Mouse (Mus musculus) skeletal muscle tissue, adult 2 months (tissue): ENCODE measurements around the gene Orm1.

ENCODE experiments used
- DNase-seq: peaks from one replicate; pipeline ENCODE4 v3.0.0-alpha.2; 2012; ENCODE audit warnings: low read depth, low spot score

Orm1 gene

GRCm38 (mm10) chr4:63355877-63356665 lies 11.7 kb downstream of the Orm1 start, which contains the start of gene Orm3:
Orm3 (plus strand) TSS chr4:63356162.
- no peak for DNase-seq

GRCm38 (mm10) chr4:63356981-63357570 lies 12.7 kb downstream of the Orm1 start:
- DNase-seq, result no peak

GRCm38 (mm10) chr4:63359861-63360260 lies 15.5 kb downstream of the Orm1 start:
- DNase-seq, result no peak

GRCm38 (mm10) chr4:63362150-63362549 lies 17.8 kb downstream of the Orm1 start, which contains the start of gene Orm2:
Orm2 (plus strand) TSS chr4:63362449.
- peak; percentile 27 for DNase-seq

- DNase-seq, result peak; percentile 68
Observed at GRCm38 (mm10) chr4:63368577-63368976, 24.2 kb downstream of the Orm1 start.

GRCm38 (mm10) chr4:63370897-63371296 lies 26.5 kb downstream of the Orm1 start:
- DNase-seq, result no peak

GRCm38 (mm10) chr4:63371890-63372289 lies 27.5 kb downstream of the Orm1 start:
- no peak for DNase-seq

GRCm38 (mm10) chr4:63373404-63373803 lies 29.0 kb downstream of the Orm1 start:
- DNase-seq, result no peak

GRCm38 (mm10) chr4:63374331-63374730 lies 30.0 kb downstream of the Orm1 start:
- DNase-seq, result no peak

GRCm38 (mm10) chr4:63375367-63375766 lies 31.0 kb downstream of the Orm1 start:
- peak; percentile 55 for DNase-seq

- no peak for DNase-seq
Observed at GRCm38 (mm10) chr4:63377483-63377882, 33.1 kb downstream of the Orm1 start.

- no peak for DNase-seq
Observed at GRCm38 (mm10) chr4:63382676-63383369, 38.5 kb downstream of the Orm1 start.

GRCm38 (mm10) chr4:63383474-63383873 lies 39.1 kb downstream of the Orm1 start:
- no peak for DNase-seq

GRCm38 (mm10) chr4:63384262-63384661 lies 39.9 kb downstream of the Orm1 start:
- DNase-seq, result no peak

- no peak for DNase-seq
Observed at GRCm38 (mm10) chr4:63385253-63385652, 40.9 kb downstream of the Orm1 start.

- DNase-seq, result peak; percentile 64
Observed at GRCm38 (mm10) chr4:63385784-63386183, 41.4 kb downstream of the Orm1 start.

GRCm38 (mm10) chr4:63388029-63388428 lies 43.7 kb downstream of the Orm1 start:
- no peak for DNase-seq

- DNase-seq, result no peak
Observed at GRCm38 (mm10) chr4:63389121-63389886, 44.9 kb downstream of the Orm1 start.

- no peak for DNase-seq
Observed at GRCm38 (mm10) chr4:63389887-63390528, 45.6 kb downstream of the Orm1 start.

- DNase-seq, result no peak
Observed at GRCm38 (mm10) chr4:63391322-63391721, 47.0 kb downstream of the Orm1 start.
